Comparison of ENCODE assay signal across 10 mouse cellular contexts in the genomic region with DNA sequence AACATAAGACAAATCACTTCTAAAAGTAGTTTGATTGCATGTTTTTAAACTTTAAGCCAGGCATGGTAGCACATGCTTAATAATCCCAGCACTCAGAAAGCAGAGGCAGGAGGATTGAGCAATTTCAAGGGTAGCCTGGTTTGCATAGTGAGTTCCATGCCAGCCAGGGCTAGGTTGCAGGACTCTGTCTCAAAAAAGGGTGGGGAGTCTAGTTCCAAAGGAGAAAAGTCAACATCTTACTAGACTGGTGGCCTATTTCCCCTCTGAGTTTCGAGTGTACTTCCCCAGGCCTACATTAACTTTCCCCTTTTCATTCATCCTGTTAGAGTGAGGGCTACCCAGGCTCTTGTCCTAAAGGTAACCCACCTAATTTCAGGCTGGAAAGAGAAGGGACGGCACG.
DNase-seq lines count a peak whose midpoint lies in the region; ATAC-seq and TF ChIP-seq lines count a peak whose summit lies in the region.
"Had no signal": no experiment of that assay in that cellular context is flagged by ENCODE, and none has a peak within 500 bp of the region (broad histone marks: within the 10 kb centered on the region; RNA-seq: fewer than 3 reads in every experiment).

No protein-coding gene starts in this region.

- peaks cover 5% of the 10 kb centered on the region; the same call in 1 of the 2 replicates for H3K4me1 ChIP-seq in lung, embryonic 14.5 days (ENCODE audit: insufficient read depth)
- H3K4me1 ChIP-seq in embryonic facial prominence, embryonic 14.5 days (ENCODE audit: control insufficient read depth, insufficient read depth, low read length) = no peaks in the 10 kb centered on the region; the same call in 1 of the 2 replicates
- H3K4me1 ChIP-seq in intestine, embryonic 14.5 days (replicated peaks; ENCODE audit: control insufficient read depth, insufficient read depth, low read length) = peaks cover 8% of the 10 kb centered on the region; the same call in 1 of the 2 replicates
- peaks cover 3% of the 10 kb centered on the region; the same call in 1 of the 2 replicates for H3K4me1 ChIP-seq in neural tube, embryonic 15.5 days
- H3K4me1 ChIP-seq: hindbrain, embryonic 15.5 days; liver, embryonic 12.5 days had no signal

- DNase-seq in lung, embryonic 14.5 days = peak; percentile 31
- no peak for DNase-seq in lung, postnatal 4 days
- no peak for DNase-seq in embryonic facial prominence, embryonic 14.5 days (ENCODE audit: low spot score)
- no peak for DNase-seq in intestine, embryonic 14.5 days (ENCODE audit: low spot score)
- DNase-seq in adrenal gland, postnatal 25 days = no peak
- DNase-seq: cerebellum, postnatal 14 days had no signal

- H3K27me3 ChIP-seq in lung, embryonic 14.5 days (ENCODE audit: insufficient read depth, low read length) = no peaks in the 10 kb centered on the region
- H3K27me3 ChIP-seq in embryonic facial prominence, embryonic 14.5 days (replicated peaks; ENCODE audit: control insufficient read depth, insufficient read depth, low read length) = no peaks in the 10 kb centered on the region
- H3K27me3 ChIP-seq in intestine, embryonic 14.5 days (replicated peaks; ENCODE audit: control insufficient read depth, insufficient read depth, low read length) = no peaks in the 10 kb centered on the region
- H3K27me3 ChIP-seq in neural tube, embryonic 15.5 days (replicated peaks) = no peaks in the 10 kb centered on the region
- H3K27me3 ChIP-seq: hindbrain, embryonic 15.5 days; liver, embryonic 12.5 days had no signal

- H3K36me3 ChIP-seq in lung, embryonic 14.5 days (ENCODE audit: insufficient read depth) = no peaks in the 10 kb centered on the region
- H3K36me3 ChIP-seq in embryonic facial prominence, embryonic 14.5 days (ENCODE audit: control insufficient read depth, insufficient read depth, low read length) = no peaks in the 10 kb centered on the region
- no peaks in the 10 kb centered on the region for H3K36me3 ChIP-seq in intestine, embryonic 14.5 days (ENCODE audit: control insufficient read depth, insufficient read depth, low read length)
- no peaks in the 10 kb centered on the region for H3K36me3 ChIP-seq in neural tube, embryonic 15.5 days
- H3K36me3 ChIP-seq: hindbrain, embryonic 15.5 days; liver, embryonic 12.5 days had no signal

- H3K27ac ChIP-seq in lung, embryonic 14.5 days (ENCODE audit: low read depth) = peak overlapping the region; percentile 90
- H3K27ac ChIP-seq in embryonic facial prominence, embryonic 14.5 days (replicated peaks; ENCODE audit: low read depth, low read length) = peak overlapping the region; percentile 46
- 0 out of 2 replicates have a peak overlapping the region, but pooled peaks have one; percentile 10 for H3K27ac ChIP-seq in intestine, embryonic 14.5 days (ENCODE audit: low read depth)
- H3K27ac ChIP-seq in neural tube, embryonic 15.5 days (replicated peaks) = 0 out of 2 replicates have a peak overlapping the region, but pooled peaks have one; percentile 7
- H3K27ac ChIP-seq: hindbrain, embryonic 15.5 days; liver, embryonic 12.5 days had no signal

- H3K4me3 ChIP-seq in lung, embryonic 14.5 days (ENCODE audit: low read depth, low read length) = no peak overlapping the region
- no peak overlapping the region for H3K4me3 ChIP-seq in embryonic facial prominence, embryonic 14.5 days (ENCODE audit: low read depth, low read length)
- H3K4me3 ChIP-seq in intestine, embryonic 14.5 days (ENCODE audit: low read depth, low read length) = no peak overlapping the region
- H3K4me3 ChIP-seq in neural tube, embryonic 15.5 days (replicated peaks) = no peak overlapping the region
- H3K4me3 ChIP-seq: hindbrain, embryonic 15.5 days; liver, embryonic 12.5 days had no signal

- WGBS in lung, embryonic 14.5 days = 66% methylated on average over 3 of the region's 3 CpGs
- 70% methylated on average over 3 of the region's 3 CpGs for WGBS in embryonic facial prominence, embryonic 14.5 days
- 73% methylated on average over 3 of the region's 3 CpGs for WGBS in intestine, embryonic 14.5 days
- WGBS in neural tube, embryonic 15.5 days = 64% methylated on average over 3 of the region's 3 CpGs

- H3K9me3 ChIP-seq in lung, embryonic 14.5 days (ENCODE audit: low read depth, low read length) = no peaks in the 10 kb centered on the region
- no peaks in the 10 kb centered on the region for H3K9me3 ChIP-seq in embryonic facial prominence, embryonic 14.5 days (ENCODE audit: control insufficient read depth, low read length)
- no peaks in the 10 kb centered on the region for H3K9me3 ChIP-seq in intestine, embryonic 14.5 days (ENCODE audit: control insufficient read depth, low read length)
- H3K9me3 ChIP-seq in neural tube, embryonic 15.5 days (replicated peaks) = no peaks in the 10 kb centered on the region
- H3K9me3 ChIP-seq: hindbrain, embryonic 15.5 days; liver, embryonic 12.5 days had no signal

- no peak overlapping the region for H3K4me2 ChIP-seq in lung, embryonic 14.5 days
- no peak overlapping the region for H3K4me2 ChIP-seq in embryonic facial prominence, embryonic 14.5 days (ENCODE audit: low read depth, low read length)
- H3K4me2 ChIP-seq in intestine, embryonic 14.5 days (ENCODE audit: low read length) = no peak overlapping the region
- H3K4me2 ChIP-seq in neural tube, embryonic 15.5 days = no peak overlapping the region
- H3K4me2 ChIP-seq: hindbrain, embryonic 15.5 days; liver, embryonic 12.5 days had no signal

- ATAC-seq in lung, embryonic 14.5 days (ENCODE audit: insufficient read depth) = no peak
- ATAC-seq in embryonic facial prominence, embryonic 14.5 days (ENCODE audit: low read depth) = no peak
- no peak for ATAC-seq in intestine, embryonic 14.5 days (replicated peaks; ENCODE audit: low FRiP score, low TSS enrichment, low read depth)
- ATAC-seq in neural tube, embryonic 15.5 days (ENCODE audit: low FRiP score) = no peak
- ATAC-seq in activated CD4-positive, CD25-positive, alpha-beta regulatory T cell, adult 4 months = no peak
- ATAC-seq: liver, embryonic 12.5 days had no signal

- no peak for TF ChIP-seq CTCF in lung, embryonic 14.5 days (IDR thresholded peaks at IDR 0.05; ENCODE audit: low read depth)

- no peak overlapping the region for H3K9ac ChIP-seq in lung, embryonic 14.5 days
- H3K9ac ChIP-seq in embryonic facial prominence, embryonic 14.5 days (ENCODE audit: low read depth, low read length) = no peak overlapping the region
- no peak overlapping the region for H3K9ac ChIP-seq in intestine, embryonic 14.5 days (ENCODE audit: low read length)
- no peak overlapping the region for H3K9ac ChIP-seq in neural tube, embryonic 15.5 days (replicated peaks)
- H3K9ac ChIP-seq: hindbrain, embryonic 15.5 days; liver, embryonic 12.5 days had no signal

Comparison
In these comparisons a context has a peak if more than half of its experiments do, and no peak if none do; other contexts are left out.
1. H3K27ac ChIP-seq: peak in every context shown above with its lines; median percentile 90 in lung, embryonic 14.5 days; 46 in embryonic facial prominence, embryonic 14.5 days; 10 in intestine, embryonic 14.5 days; 7 in neural tube, embryonic 15.5 days.